Mouse (Mus musculus): Measurements from ENCODE around the gene Rnf24.

DNA sequence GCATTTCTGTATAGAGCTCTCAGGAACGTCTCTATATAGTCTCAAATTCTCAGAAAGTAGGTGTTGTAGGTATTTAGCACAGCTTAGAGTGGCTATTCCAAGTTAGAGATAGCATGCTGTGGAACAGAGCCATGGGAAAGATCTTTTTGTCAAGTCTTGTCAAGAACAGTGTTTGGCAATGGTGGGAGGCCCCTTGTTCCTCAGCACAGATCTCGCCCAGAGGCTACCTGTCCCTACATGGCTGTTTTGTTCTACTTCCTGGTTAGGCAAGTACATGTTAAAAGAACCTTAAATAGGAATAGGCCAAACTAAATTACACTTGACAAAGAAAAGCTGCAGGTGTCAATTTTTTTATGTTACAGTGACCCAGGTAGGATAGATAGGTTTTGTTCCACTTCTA lies 52.2 kb downstream of the Rnf24 start:
- TF ChIP-seq CTCF (IDR thresholded peaks at IDR 0.05; ENCODE audit: low read depth, low read length): no peak
- TF ChIP-seq POLR2A (IDR thresholded peaks at IDR 0.05; ENCODE audit: insufficient read depth, low read length): no peak

Measured in ES-Bruce4 (cell line).